Mouse (Mus musculus) olfactory bulb, adult 2 months (tissue): ENCODE results near the gene Mphosph10. TPM values are rescaled to one million over a fixed set of nuclear protein-coding genes. Genes with fewer than 3 reads are reported as not detected.

Experiments
- H3K27ac ChIP-seq: fragments of 200-500 bp; 2 replicates; pipeline ENCODE4 v1.5.1; 2012; ENCODE audit warnings: low read depth, low read length; ENCODE audit not compliant: insufficient read depth
- H3K4me1 ChIP-seq: fragments of 200-500 bp; 2 replicates; pipeline ENCODE4 v1.6.1; 2012; ENCODE audit warnings: low read length; ENCODE audit not compliant: control insufficient read depth, insufficient read depth
- H3K4me3 ChIP-seq: fragments of 200-500 bp; 2 replicates; pipeline ENCODE4 v1.5.1; 2012; ENCODE audit warnings: mild to moderate bottlenecking, low read depth, low read length, moderate library complexity; ENCODE audit not compliant: insufficient read depth
- CTCF ChIP-seq: fragments of 200-500 bp; IDR thresholded peaks from 2 replicates; pipeline ENCODE4 v1.5.1; 2012; ENCODE audit warnings: low read depth, mild to moderate bottlenecking, low read length, moderate library complexity; ENCODE audit not compliant: insufficient read depth
- POLR2A ChIP-seq: fragments of 200-500 bp; IDR thresholded peaks from 2 replicates; pipeline ENCODE4 v1.6.1; 2012; ENCODE audit warnings: mild to moderate bottlenecking, low read depth, low read length, moderate library complexity; ENCODE audit not compliant: insufficient read depth
- WGBS: fragments of 180-500 bp; shearing (Covaris S2); methylation state at CpG from one replicate; pipeline ENCODE4 v1.1.7; 2018; 5-methylcytosine and 5-hydroxymethylcytosine counted together
- polyA plus RNA-seq: library from polyadenylated mRNA; stranded (reverse); fragments of >200 nt; gene quantifications from 2 replicates; pipeline ENCODE4 v1.2.4, GENCODE M21; 2012; ENCODE audit warnings: low replicate concordance; ENCODE audit not compliant: missing spikeins, insufficient read depth, insufficient read length

The Mphosph10 gene
- polyA plus RNA-seq, 1 experiment, result not detected

GRCm38 (mm10) chr7:64373830-64374562 is 18.1 kb downstream of the Mphosph10 start, which contains the start of gene Fan1:
TSS of gene Fan1 (minus strand) at chr7:64374095.
- Histone ChIP-seq H3K4me3 (peak within 1 kb of the TSS; percentile 98), H3K4me1 (peaks cover 7% of the 10 kb centered on the region; the same call in 1 of the 2 replicates), H3K27ac (peak within 1 kb of the TSS; percentile 93; the same call in 1 of the 2 replicates)
- 4% methylated on average over 27 of the region's 27 CpGs for WGBS
- TF ChIP-seq POLR2A (peak; percentile 90), CTCF (0 out of 2 replicates have a peak, but pooled peaks have one; percentile 24)

- TF ChIP-seq POLR2A (no peak), CTCF (no peak)
- Histone ChIP-seq H3K27ac (peak overlapping the region; percentile 2; the same call in 1 of the 2 replicates), H3K4me1 (peaks cover 7% of the 10 kb centered on the region; the same call in 1 of the 2 replicates), H3K4me3 (peak overlapping the region; percentile 98)
- WGBS, result 7% methylated on average over 18 of the region's 18 CpGs
Observed at GRCm38 (mm10) chr7:64373147-64373829, 18.8 kb downstream of the Mphosph10 start.

- H3K4me3 ChIP-seq, result no peak overlapping the region
- no peak for TF ChIP-seq POLR2A
- no peak for TF ChIP-seq CTCF
- peaks cover 7% of the 10 kb centered on the region; the same call in 1 of the 2 replicates for H3K4me1 ChIP-seq
- H3K27ac ChIP-seq, result no peak overlapping the region
- 90% methylated on average over 23 of the region's 23 CpGs for WGBS
Observed at GRCm38 (mm10) chr7:64371940-64372878, 19.9 kb downstream of the Mphosph10 start.

- H3K4me1 ChIP-seq, result peaks cover 7% of the 10 kb centered on the region; the same call in 1 of the 2 replicates
- 84% methylated on average over 6 of the region's 6 CpGs for WGBS
- H3K27ac ChIP-seq, result no peak overlapping the region
- H3K4me3 ChIP-seq, result no peak overlapping the region
- TF ChIP-seq POLR2A (no peak), CTCF (no peak)
Observed at GRCm38 (mm10) chr7:64369841-64370240, 22.2 kb downstream of the Mphosph10 start.

- WGBS, result 91% methylated on average over 5 of the region's 5 CpGs
- Histone ChIP-seq H3K4me1 (no peaks in the 10 kb centered on the region), H3K4me3 (no peak overlapping the region), H3K27ac (no peak overlapping the region)
- TF ChIP-seq CTCF (no peak), POLR2A (no peak)
Observed at GRCm38 (mm10) chr7:64365863-64366262, 26.2 kb downstream of the Mphosph10 start.

GRCm38 (mm10) chr7:64360586-64360945 is 31.5 kb downstream of the Mphosph10 start:
- Histone ChIP-seq H3K4me3 (no peak overlapping the region), H3K4me1 (peaks cover 6% of the 10 kb centered on the region), H3K27ac (peak overlapping the region; percentile 84)
- TF ChIP-seq POLR2A (no peak), CTCF (no peak)
- WGBS, result 31% methylated on average over 3 of the region's 3 CpGs

- WGBS, result 76% methylated on average over 20 of the region's 20 CpGs
- Histone ChIP-seq H3K4me3 (no peak overlapping the region), H3K27ac (peak overlapping the region; percentile 84), H3K4me1 (peaks cover 6% of the 10 kb centered on the region)
- TF ChIP-seq POLR2A (no peak), CTCF (no peak)
Observed at GRCm38 (mm10) chr7:64359943-64360585, 32.0 kb downstream of the Mphosph10 start.

GRCm38 (mm10) chr7:64358666-64359065 is 33.4 kb downstream of the Mphosph10 start:
- 76% methylated on average over 6 of the region's 6 CpGs for WGBS
- no peak overlapping the region for H3K4me3 ChIP-seq
- TF ChIP-seq CTCF (no peak), POLR2A (no peak)
- H3K27ac ChIP-seq, result no peak overlapping the region
- H3K4me1 ChIP-seq, result peaks cover 6% of the 10 kb centered on the region
